Mouse (Mus musculus) liver, embryonic 15.5 days (tissue): Measurements from ENCODE around the gene Ramp1. TPM values are rescaled to one million over a fixed set of nuclear protein-coding genes. Genes with fewer than 3 reads are reported as not detected.

Experiments
- ATAC-seq: fragments of 200-750 bp; cut with Nextera tagmentation; 2 replicates; pipeline ENCODE4 v1.8.0; 2017; ENCODE audit warnings: moderate number of reproducible peaks, mild to moderate bottlenecking, moderate library complexity; ENCODE audit not compliant: insufficient read depth
- H3K27ac ChIP-seq: fragments of 300-500 bp; sonication (generic); replicated peaks from 2 replicates; pipeline ENCODE4 v1.5.1; 2015; ENCODE audit warnings: mild to moderate bottlenecking, inconsistent platforms
- H3K27me3 ChIP-seq: fragments of 300-500 bp; sonication (generic); 2 replicates; pipeline ENCODE4 v1.6.1; 2015; ENCODE audit warnings: mild to moderate bottlenecking, inconsistent platforms
- H3K36me3 ChIP-seq: fragments of 300-500 bp; sonication (generic); replicated peaks from 2 replicates; pipeline ENCODE4 v1.6.1; 2015; ENCODE audit warnings: moderate library complexity, mild to moderate bottlenecking, inconsistent platforms
- H3K4me1 ChIP-seq: fragments of 300-500 bp; sonication (generic); replicated peaks from 2 replicates; pipeline ENCODE4 v1.6.1; 2015; ENCODE audit warnings: inconsistent platforms
- H3K4me2 ChIP-seq: fragments of 300-500 bp; sonication (generic); 2 replicates; pipeline ENCODE4 v1.6.1; 2015; ENCODE audit warnings: moderate library complexity, mild to moderate bottlenecking, inconsistent platforms
- H3K4me3 ChIP-seq: fragments of 300-500 bp; sonication (generic); replicated peaks from 2 replicates; pipeline ENCODE4 v1.5.1; 2015; ENCODE audit warnings: mild to moderate bottlenecking, inconsistent platforms
- H3K9ac ChIP-seq: fragments of 300-500 bp; sonication (generic); 2 replicates; pipeline ENCODE4 v1.6.1; 2015; ENCODE audit warnings: moderate library complexity, mild to moderate bottlenecking, inconsistent platforms
- H3K9me3 ChIP-seq: fragments of 300-500 bp; sonication (generic); replicated peaks from 2 replicates; pipeline ENCODE4 v1.6.1; 2016; ENCODE audit warnings: inconsistent platforms
- WGBS: fragments of 180-500 bp; shearing (Covaris S2); methylation state at CpG from one replicate; pipeline ENCODE4 v1.1.7; 2015; ENCODE audit warnings: mixed read lengths; ENCODE audit not compliant: insufficient replicate concordance; 5-methylcytosine and 5-hydroxymethylcytosine counted together
- polyA plus RNA-seq: library from polyadenylated mRNA; unstranded; fragments of >200 nt; fragmentation: Nextera tagmentation; extraction: Ambion mirVana; gene quantifications from 2 replicates; pipeline ENCODE4 v1.2.1, GENCODE M21; 2015

Gene Ramp1
- polyA plus RNA-seq, 1 experiment from 2014 or later = 6.0 TPM

DNA sequence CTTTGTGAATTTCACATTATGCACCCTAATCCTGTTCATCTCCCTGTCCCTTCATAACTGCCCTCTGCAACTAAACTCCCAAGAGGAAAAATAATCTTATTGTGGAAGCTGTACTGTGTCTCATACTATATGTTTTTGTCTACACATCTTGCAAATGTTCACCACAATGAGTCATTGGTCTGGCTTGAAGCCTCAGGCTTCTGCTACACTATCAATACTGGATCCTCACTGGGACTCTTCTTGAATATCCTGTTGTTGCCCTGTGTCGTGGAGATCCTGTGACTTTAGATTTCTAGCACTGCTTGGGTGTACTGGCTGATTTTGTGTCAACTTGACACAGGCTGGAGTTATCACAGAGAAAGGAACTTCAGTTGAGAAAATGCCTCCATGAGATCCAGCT is 60.2 kb downstream of the Ramp1 start:
- no peak overlapping the region for H3K9ac ChIP-seq

DNA sequence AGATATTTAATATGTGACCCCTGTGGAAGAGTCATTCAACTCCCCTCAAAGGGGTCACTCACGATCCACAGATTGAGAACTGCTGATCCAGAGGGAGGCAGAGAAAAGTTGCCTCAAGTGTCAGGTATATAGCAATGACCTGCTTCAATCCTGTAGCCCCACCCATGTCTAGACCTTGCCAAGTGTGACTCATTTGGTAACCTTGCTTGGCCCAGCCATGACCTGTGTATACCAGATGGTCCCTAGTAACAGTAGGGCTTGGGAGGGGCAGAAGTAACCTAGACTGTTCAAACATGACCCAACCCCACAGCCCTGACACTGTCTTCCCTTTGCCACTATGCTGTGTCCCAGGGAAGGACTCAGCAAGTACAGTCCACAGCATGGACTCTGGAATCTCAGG is 61.1 kb downstream of the Ramp1 start:
- ATAC-seq = peak; percentile 51; the same call in 1 of the 2 replicates
- no peaks in the 10 kb centered on the region for H3K9me3 ChIP-seq
- no peaks in the 10 kb centered on the region for H3K36me3 ChIP-seq
- H3K4me2 ChIP-seq = no peak overlapping the region
- H3K9ac ChIP-seq = no peak overlapping the region
- 74% methylated on average over 1 of the region's 1 CpGs for WGBS
- H3K4me1 ChIP-seq = peaks cover 26% of the 10 kb centered on the region
- H3K27me3 ChIP-seq = no peaks in the 10 kb centered on the region
- no peak overlapping the region for H3K4me3 ChIP-seq
- no peak overlapping the region for H3K27ac ChIP-seq

More for the DNA sequence above, 60.2 kb downstream of the Ramp1 start:
- H3K9me3 ChIP-seq = no peaks in the 10 kb centered on the region
- peaks cover 23% of the 10 kb centered on the region for H3K4me1 ChIP-seq
- ATAC-seq = no peak
- no peak overlapping the region for H3K4me2 ChIP-seq
- H3K4me3 ChIP-seq = no peak overlapping the region
- H3K36me3 ChIP-seq = no peaks in the 10 kb centered on the region
- 33% methylated on average over 1 of the region's 1 CpGs for WGBS
- no peaks in the 10 kb centered on the region for H3K27me3 ChIP-seq
- H3K27ac ChIP-seq = no peak overlapping the region

GRCm38 (mm10) chr1:91241249-91241648 is 61.6 kb downstream of the Ramp1 start:
- H3K4me2 ChIP-seq = no peak overlapping the region
- ATAC-seq = no peak
- peaks cover 26% of the 10 kb centered on the region for H3K4me1 ChIP-seq
- no peaks in the 10 kb centered on the region for H3K27me3 ChIP-seq
- no peak overlapping the region for H3K4me3 ChIP-seq
- no peaks in the 10 kb centered on the region for H3K9me3 ChIP-seq
- H3K27ac ChIP-seq = no peak overlapping the region
- H3K9ac ChIP-seq = no peak overlapping the region
- 32% methylated on average over 4 of the region's 4 CpGs for WGBS
- no peaks in the 10 kb centered on the region for H3K36me3 ChIP-seq

- 0 out of 2 replicates have a peak overlapping the region, but pooled peaks have one; percentile 70 for H3K9ac ChIP-seq
Measured at GRCm38 (mm10) chr1:91248242-91248641, 68.6 kb downstream of the Ramp1 start.

GRCm38 (mm10) chr1:91248970-91249369 is 69.3 kb downstream of the Ramp1 start:
- Histone ChIP-seq H3K4me2 (peak overlapping the region; percentile 89), H3K27me3 (no peaks in the 10 kb centered on the region), H3K9ac (peak overlapping the region; percentile 70), H3K27ac (peak overlapping the region; percentile 95), H3K9me3 (no peaks in the 10 kb centered on the region), H3K4me1 (peaks cover 64% of the 10 kb centered on the region), H3K36me3 (peaks cover under 1% of the 10 kb centered on the region; the same call in 1 of the 2 replicates), H3K4me3 (peak overlapping the region; percentile 98)
- WGBS = 37% methylated on average over 4 of the region's 4 CpGs
- no peak for ATAC-seq

More at GRCm38 (mm10) chr1:91248242-91248641, 68.6 kb downstream of the Ramp1 start:
- peak overlapping the region; percentile 95 for H3K27ac ChIP-seq
- no peaks in the 10 kb centered on the region for H3K36me3 ChIP-seq
- peaks cover 57% of the 10 kb centered on the region for H3K4me1 ChIP-seq
- 46% methylated on average over 5 of the region's 5 CpGs for WGBS
- 0 out of 2 replicates have a peak overlapping the region, but pooled peaks have one; percentile 10 for H3K4me3 ChIP-seq
- no peaks in the 10 kb centered on the region for H3K9me3 ChIP-seq
- H3K4me2 ChIP-seq = peak overlapping the region; percentile 89
- no peaks in the 10 kb centered on the region for H3K27me3 ChIP-seq
- ATAC-seq = peak; percentile 59

DNA sequence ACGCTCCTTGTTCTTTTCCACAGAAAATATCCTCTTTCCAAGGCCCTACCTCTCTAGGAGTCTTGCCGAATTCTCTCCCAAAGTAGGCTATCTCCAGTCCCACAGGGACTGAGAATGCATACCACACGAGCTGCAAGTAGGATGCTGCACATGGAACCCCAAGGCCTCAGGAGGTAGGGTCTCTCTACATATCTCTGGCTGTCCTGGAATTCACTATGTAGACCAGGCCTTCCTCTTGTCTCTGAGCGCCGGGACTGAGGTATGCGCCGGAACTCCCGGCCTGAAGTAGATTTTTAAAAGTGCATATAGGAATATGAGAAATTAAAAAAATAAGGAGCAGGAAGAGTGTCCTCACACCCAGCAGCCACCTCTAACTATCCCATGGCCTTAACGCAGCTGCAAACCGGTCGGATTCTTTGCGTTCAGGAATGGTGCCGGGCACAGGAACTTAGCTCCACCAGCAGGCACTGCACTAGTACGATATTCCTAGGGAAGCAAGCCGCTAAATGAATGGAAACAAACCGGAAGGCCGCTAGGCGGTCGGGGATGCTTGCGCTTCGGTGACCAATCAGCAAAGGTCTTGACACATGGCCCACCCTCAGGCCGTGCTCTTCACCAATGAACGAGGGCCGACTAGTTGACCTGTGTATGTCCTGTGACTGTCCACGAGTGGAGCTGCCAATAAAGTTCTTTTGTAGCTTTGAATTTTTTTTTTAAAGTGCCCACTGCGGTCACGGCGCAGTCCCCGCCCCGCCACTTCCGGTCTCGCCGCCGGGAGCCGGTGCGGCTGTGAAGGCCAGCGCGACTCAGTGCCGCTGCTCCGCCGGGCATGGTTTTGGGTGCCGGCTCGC is 70.2 kb downstream of the Ramp1 start, which contains the start of gene Ube2f:
Gene Ube2f (plus strand): TSS at position 741 of the 851 bp plus-strand sequence.
- Histone ChIP-seq H3K9me3 (no peaks in the 10 kb centered on the region), H3K27me3 (no peaks in the 10 kb centered on the region), H3K27ac (peak within 1 kb of the TSS; percentile 95), H3K36me3 (peaks cover 8% of the 10 kb centered on the region), H3K4me1 (peaks cover 67% of the 10 kb centered on the region), H3K4me3 (peak within 1 kb of the TSS; percentile 98), H3K4me2 (peak within 1 kb of the TSS; percentile 89), H3K9ac (peak within 1 kb of the TSS; percentile 98)
- 1% methylated on average over 43 of the region's 43 CpGs for WGBS
- ATAC-seq = peak; percentile 93

DNA sequence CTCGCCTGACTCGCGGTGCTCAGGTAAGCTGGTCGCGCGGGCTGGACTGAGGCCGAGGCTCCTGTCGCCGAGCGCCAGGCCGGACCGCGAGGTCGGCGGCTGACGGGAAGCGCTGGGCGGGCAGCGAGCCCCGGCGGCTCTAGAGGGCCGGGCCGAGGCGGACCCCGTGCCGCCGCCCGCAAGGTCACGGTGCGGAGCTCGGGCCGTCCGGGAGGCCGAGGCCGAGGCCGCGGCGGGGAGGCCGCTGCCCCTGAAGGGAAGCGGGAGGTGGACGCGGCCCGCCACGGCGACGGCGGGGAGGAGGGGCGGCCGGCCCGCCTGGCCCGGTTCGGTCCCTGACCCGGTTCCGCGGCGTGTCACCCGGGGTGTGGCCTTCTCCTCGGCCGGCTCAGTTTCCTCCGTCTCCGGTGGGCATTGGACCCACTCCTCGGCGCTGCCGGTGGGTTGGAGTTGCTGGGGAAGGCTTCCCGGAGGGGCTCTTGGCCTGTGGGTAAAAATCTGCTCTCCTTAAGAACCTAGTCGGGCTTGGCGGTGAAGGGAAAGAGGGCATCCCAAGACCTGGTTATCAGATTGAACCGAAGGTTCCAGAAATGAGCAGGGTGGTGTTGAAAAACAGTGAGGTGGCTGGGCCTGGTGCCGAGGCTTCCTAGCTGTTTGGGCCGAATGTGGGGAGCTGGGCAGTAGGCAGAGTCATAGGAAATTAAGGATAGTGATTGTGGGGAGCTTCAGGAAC is 71.0 kb downstream of the Ramp1 start:
- peak overlapping the region; percentile 98 for H3K4me3 ChIP-seq
- WGBS = under 1% methylated on average over 64 of the region's 70 CpGs
- H3K36me3 ChIP-seq = peaks cover 12% of the 10 kb centered on the region
- H3K9me3 ChIP-seq = no peaks in the 10 kb centered on the region
- no peaks in the 10 kb centered on the region for H3K27me3 ChIP-seq
- H3K27ac ChIP-seq = peak overlapping the region; percentile 95
- peaks cover 64% of the 10 kb centered on the region for H3K4me1 ChIP-seq
- H3K9ac ChIP-seq = peak overlapping the region; percentile 98
- H3K4me2 ChIP-seq = peak overlapping the region; percentile 89
- peak; percentile 36 for ATAC-seq

DNA sequence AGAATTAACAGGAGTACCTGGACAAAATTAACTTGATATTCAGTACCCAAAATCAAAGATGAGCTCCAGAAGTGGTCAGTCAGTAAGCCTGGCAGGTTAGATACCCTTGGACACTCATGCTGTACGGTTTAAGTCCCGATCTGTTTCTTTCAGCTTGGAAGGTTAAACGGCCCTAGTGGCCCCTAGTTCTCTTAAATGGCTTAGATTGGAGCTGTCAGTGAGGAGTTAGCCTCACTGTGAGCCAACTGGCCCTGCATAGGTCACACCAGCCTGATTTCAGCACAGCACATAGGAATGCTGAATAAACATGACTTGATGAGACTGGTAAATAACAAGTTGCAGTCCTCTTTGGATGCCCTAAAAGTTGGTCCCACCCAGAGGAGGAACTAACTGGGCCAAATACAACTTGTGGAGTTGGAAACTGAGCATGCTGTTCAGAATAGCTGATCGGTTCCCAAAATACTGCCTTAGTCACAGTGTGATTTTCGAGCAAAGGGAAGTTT is 71.6 kb downstream of the Ramp1 start:
- Histone ChIP-seq H3K27ac (peak overlapping the region; percentile 95), H3K4me3 (peak overlapping the region; percentile 98), H3K9me3 (no peaks in the 10 kb centered on the region), H3K4me1 (peaks cover 64% of the 10 kb centered on the region), H3K4me2 (peak overlapping the region; percentile 89), H3K9ac (peak overlapping the region; percentile 98), H3K27me3 (no peaks in the 10 kb centered on the region), H3K36me3 (peaks cover 16% of the 10 kb centered on the region)
- 19% methylated on average over 5 of the region's 5 CpGs for WGBS
- no peak for ATAC-seq

DNA sequence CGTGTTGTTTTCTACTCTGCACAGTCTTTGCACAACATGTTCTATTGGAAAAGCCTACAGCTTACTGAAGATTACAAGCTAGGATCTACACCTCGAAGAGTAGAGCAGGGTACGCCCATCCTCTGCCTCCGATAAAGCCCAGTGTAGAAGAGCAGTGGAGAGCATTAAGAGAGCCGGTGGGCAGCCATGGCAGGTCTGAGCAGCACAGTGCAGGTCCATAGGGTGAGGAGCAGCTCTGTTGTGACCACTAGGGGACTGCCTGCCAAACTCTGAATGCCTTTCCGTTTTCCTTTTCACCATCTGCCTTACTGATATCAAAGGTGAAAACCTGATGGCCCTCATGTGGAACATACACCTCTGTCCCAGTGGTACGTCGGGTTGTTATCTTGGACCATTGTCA is 72.3 kb downstream of the Ramp1 start:
- H3K9ac ChIP-seq = peak overlapping the region; percentile 98; the same call in 1 of the 2 replicates

DNA sequence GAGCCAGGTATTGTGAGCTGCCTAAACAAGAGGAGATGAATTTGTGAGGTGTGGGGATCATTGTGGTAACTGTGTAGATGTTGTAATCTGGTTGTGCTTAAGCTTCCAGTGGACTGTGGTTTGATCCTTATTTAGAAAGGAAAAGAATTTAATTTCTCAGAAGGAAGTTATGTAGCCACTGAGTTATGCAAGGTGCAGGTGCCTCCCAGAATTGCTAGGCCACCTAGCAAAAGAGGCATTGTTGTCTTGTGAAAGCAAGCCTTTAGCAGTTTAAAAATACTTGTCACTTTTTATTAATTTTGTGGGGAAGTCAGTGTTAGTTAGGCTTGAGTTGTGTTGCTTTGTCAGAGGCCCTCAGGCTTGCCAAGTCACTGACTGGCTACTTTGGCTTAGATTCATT is 78.3 kb downstream of the Ramp1 start:
- no peaks in the 10 kb centered on the region for H3K27me3 ChIP-seq
- H3K4me1 ChIP-seq = peaks cover 31% of the 10 kb centered on the region
- ATAC-seq = no peak
- peaks cover 21% of the 10 kb centered on the region for H3K36me3 ChIP-seq
- no peaks in the 10 kb centered on the region for H3K9me3 ChIP-seq
- H3K4me2 ChIP-seq = no peak overlapping the region
- H3K4me3 ChIP-seq = no peak overlapping the region
- H3K27ac ChIP-seq = 0 out of 2 replicates have a peak overlapping the region, but pooled peaks have one; percentile 6
- no peak overlapping the region for H3K9ac ChIP-seq

More for the DNA sequence above, 72.3 kb downstream of the Ramp1 start:
- Histone ChIP-seq H3K36me3 (peaks cover 21% of the 10 kb centered on the region), H3K9me3 (no peaks in the 10 kb centered on the region), H3K27me3 (no peaks in the 10 kb centered on the region), H3K27ac (peak overlapping the region; percentile 95), H3K4me2 (peak overlapping the region; percentile 89), H3K4me1 (peaks cover 65% of the 10 kb centered on the region), H3K4me3 (peak overlapping the region; percentile 98)
- WGBS = 22% methylated on average over 8 of the region's 8 CpGs
- ATAC-seq = peak; percentile 22; the same call in 1 of the 2 replicates

- Histone ChIP-seq H3K27ac (no peak overlapping the region), H3K4me3 (no peak overlapping the region), H3K36me3 (peaks cover 24% of the 10 kb centered on the region), H3K9me3 (no peaks in the 10 kb centered on the region), H3K27me3 (no peaks in the 10 kb centered on the region), H3K4me1 (peaks cover 20% of the 10 kb centered on the region), H3K4me2 (no peak overlapping the region), H3K9ac (no peak overlapping the region)
- no peak for ATAC-seq
- WGBS = 72% methylated on average over 5 of the region's 5 CpGs
Measured at GRCm38 (mm10) chr1:91259794-91260193, 80.2 kb downstream of the Ramp1 start.
